Comparison of ENCODE assay signal across 15 mouse cellular contexts in genomic region chr6:108401412-108401955, GRCm38 (mm10).
DNase-seq lines count a peak whose midpoint lies in the region; ATAC-seq and TF ChIP-seq lines count a peak whose summit lies in the region.
"Had no signal": no experiment of that assay in that cellular context is flagged by ENCODE, and none has a peak within 500 bp of the region (broad histone marks: within the 10 kb centered on the region; RNA-seq: fewer than 3 reads in every experiment).

No protein-coding gene starts in this region.

- no peaks in the 10 kb centered on the region for H3K36me3 ChIP-seq in liver, embryonic 14.5 days (replicated peaks; ENCODE audit: control insufficient read depth, insufficient read depth, low read depth)
- peaks cover 57% of the 10 kb centered on the region for H3K36me3 ChIP-seq in liver, embryonic 12.5 days
- H3K36me3 ChIP-seq: hindbrain, embryonic 15.5 days had no signal

- 71% methylated on average over 10 of the region's 10 CpGs for WGBS in liver, embryonic 14.5 days (ENCODE audit: insufficient replicate concordance)
- 83% methylated on average over 10 of the region's 10 CpGs for WGBS in liver, embryonic 12.5 days (ENCODE audit: insufficient replicate concordance)

- H3K27ac ChIP-seq in liver, embryonic 14.5 days, result no peak overlapping the region
- no peak overlapping the region for H3K27ac ChIP-seq in liver, embryonic 12.5 days
- H3K27ac ChIP-seq: hindbrain, embryonic 15.5 days; liver, embryonic 13.5 days had no signal

- H3K4me2 ChIP-seq in liver, embryonic 14.5 days (ENCODE audit: low read depth), result no peak overlapping the region
- H3K4me2 ChIP-seq in liver, embryonic 12.5 days, result no peak overlapping the region
- H3K4me2 ChIP-seq: heart, embryonic 12.5 days; hindbrain, embryonic 15.5 days; liver, embryonic 13.5 days had no signal

- H3K4me3 ChIP-seq in liver, embryonic 14.5 days (ENCODE audit: insufficient read depth in 1 of 2, low read depth in 2 of 2, low read length in 2 of 2), result no peak overlapping the region
- H3K4me3 ChIP-seq in liver, embryonic 12.5 days, result no peak overlapping the region
- H3K4me3 ChIP-seq: heart, embryonic 12.5 days; hindbrain, embryonic 15.5 days; liver, embryonic 13.5 days; megakaryocyte, embryonic 14.5 days had no signal

- peak; percentile 60 for ATAC-seq in frontal cortex, adult (ENCODE audit: low TSS enrichment)
- ATAC-seq in liver, embryonic 14.5 days (ENCODE audit: insufficient read depth), result no peak
- no peak for ATAC-seq in liver, embryonic 12.5 days
- peak; percentile 38; the same call in 1 of the 2 replicates for ATAC-seq in neutrophil, adult 5-6 weeks (ENCODE audit: extremely low read depth, insufficient number of reproducible peaks, low FRiP score, poor library complexity, severe bottlenecking)

- H3K9ac ChIP-seq in liver, embryonic 14.5 days (replicated peaks), result no peak overlapping the region
- no peak overlapping the region for H3K9ac ChIP-seq in liver, embryonic 12.5 days
- H3K9ac ChIP-seq: heart, embryonic 12.5 days; hindbrain, embryonic 15.5 days; liver, embryonic 13.5 days had no signal

- no peaks in the 10 kb centered on the region for H3K9me3 ChIP-seq in liver, embryonic 14.5 days (ENCODE audit: control insufficient read depth, low read length)
- no peaks in the 10 kb centered on the region for H3K9me3 ChIP-seq in liver, embryonic 12.5 days (replicated peaks)
- H3K9me3 ChIP-seq: heart, embryonic 12.5 days; hindbrain, embryonic 15.5 days; liver, embryonic 13.5 days; megakaryocyte, embryonic 14.5 days had no signal

- TF ChIP-seq EP300 in liver, embryonic 14.5 days (IDR thresholded peaks at IDR 0.05; ENCODE audit: low read depth), result no peak

- no peaks in the 10 kb centered on the region for H3K27me3 ChIP-seq in liver, embryonic 14.5 days (ENCODE audit: control insufficient read depth, insufficient read depth, low read length)
- H3K27me3 ChIP-seq in liver, embryonic 12.5 days (replicated peaks), result no peaks in the 10 kb centered on the region
- H3K27me3 ChIP-seq: heart, embryonic 12.5 days; hindbrain, embryonic 15.5 days; liver, embryonic 13.5 days; megakaryocyte, embryonic 14.5 days had no signal

- no peaks in the 10 kb centered on the region for H3K4me1 ChIP-seq in liver, embryonic 14.5 days (replicated peaks; ENCODE audit: control insufficient read depth in 2 of 2, insufficient read depth in 2 of 2, low read length in 1 of 2)
- no peaks in the 10 kb centered on the region for H3K4me1 ChIP-seq in liver, embryonic 12.5 days
- H3K4me1 ChIP-seq: heart, embryonic 12.5 days; hindbrain, embryonic 15.5 days; liver, embryonic 13.5 days had no signal

- no peak for DNase-seq in frontal cortex, postnatal 10 days (ENCODE audit: low spot score in 2 of 2)
- no peak for DNase-seq in liver, embryonic 14.5 days (ENCODE audit: low read depth in 3 of 3, low spot score in 3 of 3)
- DNase-seq in MEL-GATA-1-ER (ENCODE audit: extremely low read depth, low read depth) (peak; percentile 14), adipocyte (ENCODE audit: low spot score) (no peak)
- no peak for DNase-seq in adrenal gland, postnatal 36 days
- DNase-seq: kidney, postnatal 25 days; liver, embryonic 13.5 days; spleen, adult 18-20 months; thymus, adult 18-20 months had no signal

- TF ChIP-seq CTCF in liver, embryonic 14.5 days (IDR thresholded peaks at IDR 0.05; ENCODE audit: low read depth), result peak; percentile 14; the same call in 1 of the 2 replicates

Comparison
In these comparisons a context has a peak if more than half of its experiments do, and no peak if none do; other contexts are left out.
1. ATAC-seq: peak in frontal cortex, adult (single experiment) and neutrophil, adult 5-6 weeks (single experiment); none in liver, embryonic 14.5 days (single experiment) and liver, embryonic 12.5 days (single experiment).